Mouse (Mus musculus) cerebellum, adult 18-20 months (tissue): ENCODE results near the gene Adra1d.
A peak's percentile ranks its signal among the peaks of the same experiment; 100 is the strongest.

Source experiments
- DNase-seq, 2 experiments: peaks; one replicate each; pipeline ENCODE4 v3.0.0; 2021

Gene Adra1d

GRCm38 (mm10) chr2:131561891-131562585 is at the start of gene Adra1d:
TSS of gene Adra1d (minus strand) at chr2:131562283.
- DNase-seq, result no peak

DNA sequence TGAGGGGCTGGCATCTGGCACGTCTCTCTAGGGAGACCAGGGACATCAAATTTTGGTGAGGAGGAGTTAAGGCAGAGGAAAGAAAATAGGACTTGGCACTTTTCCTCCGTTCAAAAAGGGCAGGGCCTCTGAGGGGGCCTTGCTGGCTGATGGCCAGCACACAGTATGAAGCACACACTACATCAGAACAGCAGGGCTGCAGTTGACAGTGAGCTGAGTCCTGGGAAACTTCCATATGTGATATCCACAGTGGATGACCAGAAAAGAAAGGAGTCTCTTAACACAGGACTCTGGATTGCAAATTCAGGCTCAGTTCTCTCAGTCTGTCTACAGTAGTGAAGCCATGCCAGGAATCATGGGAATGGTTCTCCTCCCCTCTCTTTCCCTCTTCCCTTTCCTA is 39.8 kb upstream of the Adra1d start:
- no peak for DNase-seq

- no peak for DNase-seq
Observed at GRCm38 (mm10) chr2:131594871-131595270, 32.8 kb upstream of the Adra1d start.

- no peak for DNase-seq
Observed at GRCm38 (mm10) chr2:131587521-131587920, 25.4 kb upstream of the Adra1d start.

DNA sequence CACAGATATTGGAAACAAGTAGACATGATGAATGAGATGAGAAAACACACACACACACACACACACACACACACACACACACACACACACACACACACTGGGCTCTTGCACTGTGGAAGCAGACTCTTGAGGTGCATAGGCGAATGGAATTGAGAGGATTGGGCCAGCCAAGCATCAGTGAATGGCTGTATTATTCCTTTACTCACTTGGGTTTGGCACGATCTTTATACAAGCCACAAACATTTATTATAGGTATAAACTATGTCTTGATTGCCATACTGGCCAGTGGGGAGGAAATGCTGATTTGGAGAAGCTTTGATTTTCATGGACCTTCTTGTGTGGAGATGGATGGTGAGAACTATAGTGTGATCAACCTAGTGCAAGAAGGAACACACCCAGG is 19.4 kb upstream of the Adra1d start:
- no peak for DNase-seq

GRCm38 (mm10) chr2:131562586-131563122 is 571 bp upstream of the Adra1d start:
- DNase-seq, result peak in 1 of 2 experiments; percentile 34

DNA sequence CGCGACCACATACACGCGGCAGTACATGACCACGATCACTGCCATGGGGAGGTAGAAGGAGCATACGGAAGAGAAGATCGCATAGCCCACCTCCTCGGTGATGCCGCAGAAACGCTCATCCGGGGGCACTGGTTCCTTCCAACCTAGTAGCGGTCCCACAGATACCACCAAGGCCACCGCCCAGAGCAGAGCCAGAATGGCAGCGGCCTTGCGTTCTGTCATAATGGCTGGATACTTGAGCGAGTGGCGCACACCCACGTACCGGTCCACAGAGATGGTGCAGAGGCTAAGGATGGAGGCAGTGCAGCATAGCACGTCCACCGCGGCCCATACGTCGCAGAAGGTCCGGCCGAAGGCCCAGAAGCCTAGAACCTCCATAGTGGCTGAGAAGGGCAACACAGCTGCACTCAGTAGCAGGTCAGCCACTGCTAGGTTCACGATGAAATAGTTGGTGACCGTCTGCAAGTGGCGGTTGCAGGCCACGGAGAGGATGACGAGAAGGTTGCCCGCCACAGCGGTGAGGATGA is 676 bp downstream of the Adra1d start:
- no peak for DNase-seq

DNA sequence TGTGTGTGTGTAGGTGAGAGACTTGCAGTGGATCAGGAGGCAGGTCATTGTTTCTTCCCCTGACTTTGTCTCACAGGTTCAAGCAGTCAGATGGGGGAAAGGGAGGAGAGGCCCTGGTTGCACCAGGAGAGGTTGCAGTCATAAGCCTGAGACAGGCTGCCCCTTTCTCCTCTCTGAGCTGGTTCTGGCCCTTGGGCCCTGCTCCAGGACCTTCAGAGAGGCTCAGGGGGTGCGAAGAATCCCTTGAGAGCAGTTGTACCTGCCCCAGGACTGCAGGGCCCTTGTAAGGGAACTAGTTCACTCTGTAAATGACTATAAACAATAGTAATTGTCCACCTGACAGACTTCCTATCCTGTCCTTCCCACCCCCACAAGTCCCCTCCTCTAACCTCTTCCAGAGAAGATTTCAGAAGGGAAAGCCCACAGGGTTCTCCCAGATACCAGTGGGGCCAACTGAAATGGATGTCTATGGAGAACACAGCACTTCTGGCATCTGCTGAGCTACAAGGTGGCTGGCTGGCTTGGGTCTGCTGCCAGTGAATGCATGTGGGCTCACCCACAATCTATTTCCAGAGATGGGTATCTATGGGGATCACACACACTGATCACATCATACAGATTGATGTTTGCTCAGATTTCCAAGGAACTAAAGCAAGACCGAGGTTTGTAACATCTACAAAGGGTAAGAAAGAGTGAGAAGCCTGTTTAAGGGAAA is 1.7 kb downstream of the Adra1d start:
- no peak for DNase-seq

- DNase-seq, result no peak
Observed at GRCm38 (mm10) chr2:131557896-131558295, 4.2 kb downstream of the Adra1d start.

DNA sequence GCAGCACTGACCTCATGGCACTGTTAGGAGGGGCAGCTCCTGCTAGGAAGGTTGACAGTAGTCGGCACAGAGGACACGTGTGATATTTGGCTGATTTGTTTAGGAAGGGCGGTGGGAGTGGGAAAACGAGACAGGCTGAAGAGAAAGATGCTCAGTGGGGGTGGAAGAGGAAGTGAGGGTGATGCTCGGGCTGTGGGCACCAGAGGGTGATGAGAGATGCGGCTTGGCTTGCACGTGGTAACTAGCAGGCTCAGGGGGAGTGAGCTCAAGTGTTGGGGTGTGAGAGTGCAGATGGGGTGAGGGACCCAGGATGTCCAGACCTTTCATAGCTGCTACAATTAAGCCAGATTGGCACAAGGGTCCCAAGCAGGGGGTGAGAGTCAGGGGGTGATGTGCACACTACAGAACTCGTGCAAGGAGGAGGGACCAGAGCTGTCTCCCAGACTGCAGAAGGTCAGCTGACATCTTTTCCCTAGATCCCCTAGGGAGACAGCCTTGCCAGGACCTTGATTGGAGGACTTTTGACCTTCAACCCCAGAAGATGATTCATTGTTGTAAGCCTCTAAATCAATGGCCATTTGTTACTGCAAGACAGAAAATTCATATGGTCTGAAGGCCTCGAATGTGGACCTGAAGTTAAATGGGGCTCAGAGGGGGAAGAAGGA is 9.2 kb downstream of the Adra1d start:
- no peak for DNase-seq

DNA sequence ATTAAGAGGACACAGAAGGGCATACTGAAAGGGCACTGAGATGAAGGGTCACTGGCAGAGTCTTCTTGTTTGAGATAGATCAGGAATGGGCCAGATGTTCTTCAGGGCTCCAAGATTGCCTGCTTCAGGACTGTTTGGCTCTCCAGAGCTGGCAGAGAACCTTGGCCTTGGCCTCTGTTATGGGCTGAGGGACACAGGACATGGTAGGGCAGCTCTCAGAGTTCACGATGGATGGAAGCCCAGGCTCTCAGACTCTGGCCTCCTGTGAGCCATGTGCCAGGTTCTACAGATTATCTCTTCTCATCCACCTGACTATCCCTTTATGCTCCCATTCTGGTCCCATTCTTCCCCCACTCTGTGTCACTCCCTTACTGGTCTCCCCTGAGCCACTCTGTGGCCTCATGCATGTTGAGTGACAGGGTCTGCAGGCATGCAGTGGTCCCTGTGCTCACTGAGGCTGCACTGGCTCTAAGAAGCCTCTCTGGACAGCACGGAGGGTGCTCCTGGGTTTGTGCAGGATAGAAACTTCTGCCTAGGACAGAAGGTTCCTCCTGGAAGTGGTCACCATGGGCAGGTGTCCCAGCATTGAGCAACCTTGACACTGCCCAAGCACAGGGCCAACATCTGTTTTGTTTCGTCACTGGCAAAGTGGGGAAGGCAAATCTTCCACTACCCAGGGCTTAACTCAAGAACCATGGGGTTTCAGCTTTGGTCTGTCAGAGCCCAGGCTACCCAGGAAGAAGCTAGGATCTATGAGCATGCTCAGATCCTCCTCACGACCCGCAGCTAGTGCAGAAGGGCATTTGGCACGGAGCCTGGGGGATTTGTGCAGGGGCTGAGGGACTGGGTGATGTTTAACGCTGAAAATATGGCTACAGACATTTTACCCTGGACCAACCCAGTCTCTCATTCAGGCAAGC is 10.1 kb downstream of the Adra1d start:
- DNase-seq, result no peak

DNA sequence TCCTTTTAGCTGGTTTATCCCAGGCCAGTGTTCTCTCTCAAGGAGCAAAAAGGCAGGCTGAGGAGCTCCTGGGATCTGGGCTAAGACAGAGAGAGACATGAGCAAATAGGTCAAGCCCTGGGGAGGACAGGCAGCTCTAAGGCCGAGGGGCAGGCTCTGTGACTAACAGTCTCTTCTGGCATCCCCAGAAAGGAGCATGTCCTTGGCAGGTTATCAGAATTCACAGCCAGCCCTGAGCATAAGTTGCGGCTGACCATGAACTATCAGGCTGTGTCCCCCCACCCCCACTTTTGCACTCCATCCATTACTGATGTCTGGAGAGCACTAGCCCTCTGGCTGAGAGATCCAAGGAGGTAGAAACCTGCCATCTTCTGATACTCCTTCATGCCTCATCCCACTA is 11.2 kb downstream of the Adra1d start:
- no peak for DNase-seq

DNA sequence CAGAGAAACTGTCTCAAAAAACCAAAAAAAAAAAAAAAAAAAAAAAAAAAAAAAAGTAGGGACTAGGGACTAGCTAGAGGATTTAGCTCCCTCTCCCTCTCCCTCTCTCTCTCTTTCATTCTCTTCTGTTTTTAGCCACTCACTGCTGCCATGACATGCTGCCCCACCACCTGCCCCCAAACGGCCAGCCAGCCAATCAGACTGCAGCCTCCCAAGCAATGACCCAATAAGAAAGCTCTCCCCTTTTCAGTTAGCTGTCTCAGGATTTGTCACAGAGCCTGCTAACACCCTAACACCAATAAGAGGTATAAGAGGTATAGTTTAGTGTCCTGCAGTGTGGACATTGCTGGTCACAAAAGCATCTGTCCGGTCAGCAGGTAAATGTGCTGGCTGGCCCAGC is 11.6 kb downstream of the Adra1d start:
- DNase-seq, result no peak

GRCm38 (mm10) chr2:131549090-131549489 is 13.0 kb downstream of the Adra1d start:
- DNase-seq, result no peak

GRCm38 (mm10) chr2:131548330-131548729 is 13.8 kb downstream of the Adra1d start:
- no peak for DNase-seq

DNA sequence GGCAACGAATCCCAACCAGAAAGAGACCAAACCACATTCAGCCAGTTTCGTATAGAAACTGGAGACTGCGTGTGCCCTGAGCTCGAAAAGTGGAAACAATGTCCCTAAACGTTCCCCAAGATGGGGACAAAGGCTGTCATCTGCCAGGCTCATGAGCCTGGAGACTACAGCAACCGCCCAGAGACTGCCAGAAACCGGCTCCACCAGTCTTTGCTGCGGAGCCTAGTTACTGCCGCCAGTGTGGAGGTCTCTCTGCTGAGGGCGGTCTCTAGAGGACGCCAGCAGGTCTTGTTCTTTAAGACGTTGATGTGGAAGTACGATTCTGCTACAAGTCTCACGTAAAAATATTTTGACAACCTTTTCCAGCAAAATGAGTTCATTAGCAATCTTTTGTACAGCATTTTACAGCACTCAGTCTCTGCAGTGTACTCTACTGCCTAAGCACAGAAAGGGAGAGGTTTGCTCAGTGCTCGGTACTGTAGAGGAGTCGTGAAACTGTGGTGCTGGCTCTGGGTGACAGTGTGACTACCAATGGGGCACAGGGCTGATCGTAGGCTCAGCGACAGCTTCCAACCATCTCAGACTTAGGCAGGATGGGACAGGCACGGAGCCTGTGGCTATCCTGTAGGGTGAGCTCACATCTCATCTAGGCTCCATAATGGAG is 15.2 kb downstream of the Adra1d start:
- DNase-seq, result no peak

DNA sequence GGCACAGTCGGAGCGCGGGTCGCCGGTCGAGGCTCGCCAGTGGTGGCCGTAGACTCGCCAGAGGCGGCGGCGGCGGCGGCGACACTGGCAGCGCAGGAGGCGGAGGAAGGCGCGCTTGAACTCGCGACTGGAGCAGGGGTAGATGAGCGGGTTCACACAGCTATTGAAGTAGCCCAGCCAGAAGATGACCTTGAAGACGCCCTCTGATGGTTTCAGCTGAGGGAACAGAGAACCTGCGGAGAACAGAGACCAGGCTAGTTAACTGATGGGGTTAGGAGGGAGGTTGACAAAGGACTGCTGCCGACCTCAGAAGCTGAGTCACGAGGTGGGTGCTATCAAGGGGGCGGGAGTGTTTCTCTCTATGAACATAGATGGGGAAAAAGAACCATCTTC is 15.8 kb downstream of the Adra1d start:
- no peak for DNase-seq

GRCm38 (mm10) chr2:131545386-131546307 is 16.4 kb downstream of the Adra1d start:
- peak; percentile 41 to 57 for DNase-seq

GRCm38 (mm10) chr2:131542531-131542930 is 19.6 kb downstream of the Adra1d start:
- DNase-seq, result no peak

DNA sequence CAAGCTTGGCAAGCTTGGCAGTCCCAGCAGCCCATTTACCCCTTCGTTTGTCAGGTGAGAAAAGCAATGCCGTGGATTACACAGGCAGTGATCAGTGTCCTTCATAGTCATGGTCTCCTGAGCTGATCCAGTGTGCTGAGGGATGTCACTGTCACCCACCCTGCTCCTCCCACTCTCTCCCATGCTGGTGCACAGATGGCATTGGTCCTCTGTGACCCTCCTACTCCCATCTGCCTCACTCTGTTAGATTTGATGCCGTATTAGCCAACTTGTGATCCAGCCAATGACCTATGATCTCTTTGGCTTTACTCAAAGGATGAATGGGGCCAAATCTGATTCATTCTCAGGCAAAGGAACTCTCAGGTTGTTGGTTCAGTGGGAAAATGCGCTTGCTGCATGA is 20.4 kb downstream of the Adra1d start:
- peak; percentile 60 to 63 for DNase-seq

GRCm38 (mm10) chr2:131539780-131540179 is 22.3 kb downstream of the Adra1d start:
- no peak for DNase-seq
